Mouse (Mus musculus) spleen, adult 2 months (tissue): Measurements from ENCODE around the gene Dpp10.

Experiments used
- CTCF ChIP-seq: fragments of 200-500 bp; IDR thresholded peaks from 2 replicates; pipeline ENCODE4 v1.5.1; 2011; ENCODE audit warnings: mild to moderate bottlenecking, inconsistent platforms; ENCODE audit not compliant: insufficient read depth, insufficient read length, insufficient replicate concordance; ENCODE audit errors: extremely low read depth
- POLR2A ChIP-seq: fragments of 200-500 bp; IDR thresholded peaks from 2 replicates; pipeline ENCODE4 v1.6.1; 2011; ENCODE audit warnings: low read depth, low read length, inconsistent platforms

DNA sequence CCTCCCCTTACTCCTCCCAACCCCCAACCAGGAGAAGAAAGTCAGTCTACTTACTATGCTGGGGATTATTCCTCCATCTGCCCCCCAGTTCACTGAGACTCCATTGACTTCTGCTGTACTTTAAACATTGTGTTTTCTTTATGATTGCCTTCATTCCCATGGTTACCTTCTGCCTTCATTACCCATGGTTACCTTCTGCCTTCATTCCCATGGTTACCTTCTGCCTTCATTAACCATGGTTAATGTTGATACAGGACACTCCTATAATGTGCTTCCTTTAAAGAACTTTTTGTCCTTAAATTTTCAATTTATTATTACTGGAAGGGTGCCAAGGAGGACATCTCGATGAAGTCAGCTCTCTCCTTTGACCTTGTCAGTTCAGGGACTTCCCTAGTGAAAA lies 158.1 kb downstream of the Dpp10 start:
- TF ChIP-seq POLR2A (no peak), CTCF (no peak)
